Mouse (Mus musculus) adipocyte (in vitro differentiated cells): ENCODE data around the gene Map3k3.

Source experiments
- DNase-seq: peaks from one replicate; pipeline ENCODE4 v3.0.0-alpha.2; 2016; ENCODE audit warnings: low spot score

Gene Map3k3

DNA sequence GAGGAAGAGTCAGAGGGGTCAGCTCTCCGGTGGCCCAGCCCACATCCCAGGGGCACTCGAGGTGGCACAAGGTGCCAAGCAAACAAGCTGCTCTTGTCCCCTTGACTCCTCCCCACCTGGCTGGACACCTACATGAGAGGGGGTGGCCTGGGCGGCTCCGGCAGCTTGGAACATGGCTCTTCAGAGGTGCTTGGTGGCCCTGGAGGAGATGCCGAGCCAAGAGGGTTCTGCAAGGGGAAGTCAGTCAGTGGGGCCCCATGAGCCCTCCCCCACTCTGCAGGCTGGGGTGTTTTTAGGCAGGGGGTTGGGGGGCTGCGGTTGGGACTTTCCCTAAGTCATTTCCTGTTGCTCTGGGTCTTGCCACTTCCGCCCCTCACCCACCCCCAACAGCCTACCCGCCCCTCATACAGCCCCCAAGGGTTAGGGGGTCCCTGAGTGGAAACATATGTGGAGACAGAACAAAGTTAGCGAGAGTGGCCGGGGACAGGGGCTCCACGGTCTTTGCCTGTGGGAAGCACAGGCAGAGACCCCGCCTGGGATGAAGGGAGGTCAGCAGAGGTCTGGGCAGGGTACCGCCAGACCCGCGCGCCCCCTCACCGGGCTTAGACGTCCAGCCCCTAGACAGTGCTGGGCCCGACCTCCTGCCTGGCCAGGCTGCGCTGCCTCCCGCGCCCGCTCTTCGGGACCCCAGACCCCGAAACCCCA is 75.0 kb downstream of the Map3k3 start:
- no peak for DNase-seq

DNA sequence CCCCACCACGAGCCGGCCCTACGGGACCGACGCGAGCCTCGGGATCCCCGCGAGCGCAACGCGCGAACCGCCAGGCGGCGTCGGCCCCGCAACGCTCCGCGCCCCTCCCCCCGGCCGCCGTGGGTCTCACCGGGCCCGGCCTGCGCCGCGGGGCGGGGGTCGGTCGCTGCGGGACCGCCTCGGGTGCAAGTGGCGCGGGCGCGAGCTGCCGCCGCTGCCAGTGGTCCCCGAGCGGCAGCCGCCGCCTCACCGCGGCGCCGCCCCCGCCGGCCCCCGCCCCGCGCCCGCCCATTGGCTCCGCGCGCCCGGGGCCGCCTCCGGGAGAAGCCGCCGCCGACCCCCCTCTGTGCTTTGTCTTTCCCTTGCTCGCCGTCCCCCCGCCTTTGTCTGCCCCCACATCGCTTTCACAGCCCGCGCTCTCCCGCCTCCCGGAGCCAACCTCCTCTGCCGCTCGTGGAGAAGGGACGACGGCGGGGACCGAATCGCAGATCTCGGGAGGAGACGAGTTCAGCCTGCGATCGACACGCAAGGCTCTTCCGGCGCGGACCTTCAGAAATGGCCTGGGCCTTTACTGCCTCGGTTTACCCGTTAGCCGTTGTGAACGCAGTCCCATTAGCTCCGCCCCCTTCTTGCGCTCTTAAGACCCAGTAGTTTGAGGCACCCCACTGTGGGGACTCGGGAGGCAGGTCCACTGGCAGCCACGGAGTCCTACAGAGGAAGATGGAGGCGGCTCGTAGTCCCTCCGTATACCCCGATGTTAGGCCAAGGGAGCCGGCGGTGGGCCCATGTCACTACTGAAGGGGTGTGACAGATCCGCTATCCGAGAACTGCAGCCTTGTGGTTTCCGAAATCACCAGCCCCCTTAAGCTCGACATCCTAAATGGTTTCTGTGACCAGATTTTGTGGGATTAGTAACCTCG is 75.8 kb downstream of the Map3k3 start:
- DNase-seq = peak; percentile 19

DNA sequence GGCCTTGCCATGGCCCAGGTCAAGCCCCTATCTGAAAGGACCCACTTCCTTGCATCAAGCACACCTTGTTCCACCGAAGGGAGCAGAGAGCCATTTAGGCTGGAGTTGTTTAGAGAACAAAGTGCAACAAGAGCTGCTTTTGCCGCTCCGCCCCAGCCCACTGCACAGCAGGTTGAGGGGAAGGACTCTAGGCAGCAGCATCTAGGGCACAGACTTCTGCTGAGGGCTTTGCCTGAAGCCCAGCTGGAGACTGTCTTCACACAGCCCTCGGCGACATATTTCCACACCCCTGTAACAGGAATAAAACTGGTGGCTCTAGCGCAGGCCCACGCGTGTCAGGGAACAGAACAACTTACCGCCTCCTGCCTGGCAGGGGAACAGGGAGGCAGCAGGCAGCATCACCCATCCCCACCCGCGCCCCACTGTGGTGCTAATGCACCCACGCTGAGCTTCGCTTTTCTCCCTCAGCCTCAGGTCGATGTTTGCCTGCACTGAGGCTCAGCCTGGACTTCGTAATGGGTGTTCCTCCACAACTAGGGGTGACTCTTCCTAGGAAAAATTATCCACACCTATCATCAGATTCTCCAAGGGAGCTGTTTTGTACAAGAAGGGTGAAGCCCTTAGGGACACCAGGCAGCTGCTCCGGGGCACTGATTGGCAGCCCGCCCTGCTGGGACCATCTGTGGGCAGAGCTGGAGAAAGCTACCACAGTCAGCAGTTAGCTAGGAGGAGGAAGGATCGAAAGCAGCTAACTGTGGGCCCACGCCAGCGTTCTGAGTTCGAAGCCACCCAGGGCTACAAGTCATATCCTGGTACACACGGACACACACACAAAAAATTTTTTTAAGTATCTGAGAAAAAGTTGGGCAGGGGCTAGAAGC is 76.7 kb downstream of the Map3k3 start, which contains the start of the genes Gm10840 and Limd2:
Gene Gm10840 (plus strand): TSS at position 10 of the 881 bp plus-strand sequence.
Gene Limd2 (minus strand): TSS at position 20 of the 881 bp plus-strand sequence.
- DNase-seq = no peak

DNA sequence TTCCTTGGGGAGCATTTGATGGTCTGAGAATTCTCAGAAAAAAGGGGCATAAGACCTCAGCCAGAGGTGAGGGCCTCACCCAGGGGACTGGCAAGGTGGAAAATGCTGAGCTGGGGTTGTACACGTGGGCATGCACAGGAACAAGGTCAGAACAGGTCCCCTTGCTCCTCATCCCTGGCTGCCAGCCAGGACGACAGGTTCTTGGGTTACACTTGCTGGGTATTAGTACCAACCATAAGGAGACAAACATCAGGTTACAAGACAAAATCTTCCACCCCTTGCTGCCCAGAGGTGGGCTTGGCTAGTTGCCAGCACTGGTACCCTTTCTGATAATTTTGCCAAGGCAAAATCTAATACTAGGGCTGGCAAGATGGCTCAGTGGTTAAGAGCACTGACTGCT is 77.8 kb downstream of the Map3k3 start:
- no peak for DNase-seq

DNA sequence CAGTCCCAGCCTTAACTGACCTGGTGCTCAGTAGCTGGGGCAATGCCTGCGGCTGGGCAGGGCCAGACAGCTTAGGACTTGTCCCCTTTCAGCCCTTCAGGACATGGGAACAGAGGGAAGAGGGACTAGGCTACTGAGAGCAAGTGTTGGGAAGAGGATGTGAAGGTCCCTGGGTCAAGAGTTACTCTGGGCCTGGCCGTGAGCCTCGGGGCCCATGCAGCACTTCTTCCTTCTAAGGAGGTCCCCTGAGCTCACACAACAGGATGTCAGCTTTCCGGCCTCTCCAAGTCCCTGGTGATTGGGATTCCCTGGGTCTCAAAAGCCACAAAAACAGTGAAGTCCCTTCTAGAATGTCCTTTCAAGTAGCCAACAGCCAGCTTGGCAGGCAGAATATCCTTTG is 79.1 kb downstream of the Map3k3 start:
- no peak for DNase-seq

DNA sequence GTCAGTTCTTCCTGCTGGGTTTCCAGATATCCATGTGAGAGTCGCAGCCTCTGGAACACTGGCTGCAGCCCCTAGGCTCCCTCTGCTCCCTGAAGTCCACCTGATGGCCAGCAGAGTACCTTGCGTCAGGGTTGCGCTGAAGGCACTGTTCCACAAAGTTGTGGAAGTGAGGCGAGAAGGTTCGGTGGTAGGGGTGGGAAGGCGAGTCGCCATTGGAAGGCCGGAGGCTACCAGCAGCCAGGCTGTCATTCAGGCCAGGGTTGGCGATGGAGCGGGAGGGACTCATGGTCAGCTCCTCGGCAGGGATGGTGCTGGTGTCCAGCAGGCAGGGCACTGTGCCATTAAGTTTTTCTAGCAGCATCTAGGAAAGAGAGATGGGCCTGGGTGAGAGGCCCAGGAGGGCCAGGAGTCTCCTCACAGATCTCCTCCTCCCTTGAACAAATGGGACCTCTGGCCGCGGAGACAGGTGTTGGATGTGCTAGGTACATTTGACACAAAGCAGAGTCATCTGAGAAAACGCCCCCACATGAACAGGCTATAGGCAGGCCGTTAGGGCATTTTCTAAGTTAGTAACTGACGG is 80.3 kb downstream of the Map3k3 start:
- DNase-seq = no peak

DNA sequence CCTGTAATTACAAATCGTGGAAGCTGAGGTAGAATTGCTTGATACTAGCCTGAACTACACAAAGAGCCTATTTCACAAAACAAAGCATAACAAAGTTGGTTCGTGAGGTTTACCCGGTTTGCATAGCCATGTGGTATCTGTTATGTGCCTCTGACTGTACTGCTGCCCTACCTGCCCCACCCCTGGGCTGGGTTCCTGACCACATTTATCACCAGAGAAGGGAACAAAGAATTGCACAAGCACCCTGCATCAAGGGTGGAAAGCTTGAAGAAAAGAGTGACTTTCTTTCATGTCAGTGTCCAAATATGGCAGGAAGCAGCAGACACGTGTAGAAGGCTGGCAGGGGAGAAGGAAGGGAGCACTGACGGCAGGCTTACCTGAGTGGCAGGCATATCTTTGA is 83.0 kb downstream of the Map3k3 start:
- no peak for DNase-seq

DNA sequence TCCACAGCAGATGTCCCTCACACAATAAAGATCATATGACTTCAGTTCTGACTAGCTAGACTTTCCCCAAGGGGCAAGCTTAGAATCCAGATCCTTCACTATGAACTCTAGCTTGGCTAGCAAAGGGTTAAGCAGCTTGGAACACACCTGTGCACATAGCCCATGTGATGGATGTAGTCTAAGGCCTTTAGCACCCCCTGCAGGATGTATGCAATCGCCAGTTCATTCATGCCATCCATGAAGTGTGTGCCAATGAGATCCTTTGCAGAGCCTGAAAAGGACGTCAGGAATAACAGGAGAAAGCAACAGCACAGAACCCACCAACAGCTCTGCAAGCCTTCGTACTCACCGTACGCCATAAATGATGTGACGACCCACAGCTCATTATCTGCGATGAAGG is 86.4 kb downstream of the Map3k3 start:
- DNase-seq = no peak

DNA sequence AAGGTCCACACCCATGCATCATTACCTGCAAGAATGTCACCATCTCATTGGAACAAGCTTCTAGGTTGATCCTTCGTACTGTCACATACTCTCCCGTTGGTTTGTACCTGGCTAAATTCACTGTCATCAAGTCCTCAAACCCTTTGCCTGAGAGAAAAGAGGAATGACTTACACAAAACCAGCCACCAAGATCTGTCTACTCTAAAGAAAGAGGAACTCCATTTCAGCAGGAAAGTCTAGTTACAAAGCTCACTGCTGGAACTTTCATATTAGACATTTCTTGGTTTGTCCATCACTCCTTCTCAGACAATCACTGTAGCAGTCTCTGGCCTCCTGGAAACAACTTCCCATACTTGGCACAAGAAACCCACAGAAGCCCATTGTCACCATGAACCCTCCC is 88.8 kb downstream of the Map3k3 start:
- no peak for DNase-seq

DNA sequence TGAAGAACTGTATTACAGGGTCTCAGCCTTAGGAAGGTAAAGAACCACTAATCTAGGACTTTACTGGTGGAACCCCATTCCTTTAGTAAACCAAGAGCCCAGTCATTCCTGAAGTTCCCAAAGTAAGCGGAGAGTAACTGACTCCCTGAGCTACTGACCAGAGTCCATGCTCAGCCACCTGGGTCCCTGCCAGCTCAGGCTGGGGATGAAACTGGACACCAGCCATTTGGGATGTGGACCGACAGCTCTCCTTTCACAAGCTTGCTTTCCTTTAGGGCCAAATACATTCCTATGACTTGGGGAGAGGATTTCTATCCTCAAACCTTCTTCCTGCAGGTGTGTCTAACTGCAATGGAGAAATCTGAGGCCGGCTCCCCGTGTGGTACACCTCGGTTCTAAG is 90.0 kb downstream of the Map3k3 start:
- peak; percentile 72 for DNase-seq

DNA sequence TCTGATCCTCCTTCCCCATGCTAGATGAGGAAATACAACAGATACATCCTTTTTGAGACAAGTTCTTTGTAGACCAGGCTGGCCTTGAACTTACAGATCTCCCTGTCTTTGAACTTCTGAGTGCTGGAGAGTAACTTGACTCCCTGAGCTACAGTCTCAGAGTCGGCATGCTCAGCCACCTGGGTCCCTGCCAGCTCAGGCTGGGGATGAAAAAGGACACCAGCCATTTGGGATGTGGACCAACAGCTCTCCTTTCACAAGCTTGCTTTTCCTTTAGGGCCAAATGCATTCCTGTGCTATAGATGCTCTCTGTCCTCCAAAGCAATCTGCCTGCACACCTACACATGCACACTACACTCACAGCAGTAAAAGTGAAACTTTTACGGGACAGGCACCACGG is 90.7 kb downstream of the Map3k3 start:
- no peak for DNase-seq

DNA sequence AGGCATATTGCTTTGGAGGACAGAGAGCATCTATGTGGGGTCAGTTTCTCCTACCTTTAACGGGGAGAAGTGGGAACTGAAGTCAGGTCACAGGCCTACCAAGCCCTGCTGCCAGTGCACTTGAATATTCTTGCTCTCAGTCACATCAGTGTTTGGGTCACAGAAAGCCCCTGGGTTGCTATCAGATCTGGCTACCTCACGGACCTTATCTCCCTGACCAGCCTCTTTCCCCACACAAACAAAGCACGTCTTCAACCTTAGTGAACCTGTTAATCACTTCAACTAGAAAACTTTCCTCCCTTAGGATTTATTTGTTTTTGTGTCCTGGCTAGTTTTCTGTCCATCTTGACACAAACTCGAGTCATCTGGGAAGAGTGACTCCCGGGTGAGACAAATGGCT is 92.0 kb downstream of the Map3k3 start:
- DNase-seq = no peak

DNA sequence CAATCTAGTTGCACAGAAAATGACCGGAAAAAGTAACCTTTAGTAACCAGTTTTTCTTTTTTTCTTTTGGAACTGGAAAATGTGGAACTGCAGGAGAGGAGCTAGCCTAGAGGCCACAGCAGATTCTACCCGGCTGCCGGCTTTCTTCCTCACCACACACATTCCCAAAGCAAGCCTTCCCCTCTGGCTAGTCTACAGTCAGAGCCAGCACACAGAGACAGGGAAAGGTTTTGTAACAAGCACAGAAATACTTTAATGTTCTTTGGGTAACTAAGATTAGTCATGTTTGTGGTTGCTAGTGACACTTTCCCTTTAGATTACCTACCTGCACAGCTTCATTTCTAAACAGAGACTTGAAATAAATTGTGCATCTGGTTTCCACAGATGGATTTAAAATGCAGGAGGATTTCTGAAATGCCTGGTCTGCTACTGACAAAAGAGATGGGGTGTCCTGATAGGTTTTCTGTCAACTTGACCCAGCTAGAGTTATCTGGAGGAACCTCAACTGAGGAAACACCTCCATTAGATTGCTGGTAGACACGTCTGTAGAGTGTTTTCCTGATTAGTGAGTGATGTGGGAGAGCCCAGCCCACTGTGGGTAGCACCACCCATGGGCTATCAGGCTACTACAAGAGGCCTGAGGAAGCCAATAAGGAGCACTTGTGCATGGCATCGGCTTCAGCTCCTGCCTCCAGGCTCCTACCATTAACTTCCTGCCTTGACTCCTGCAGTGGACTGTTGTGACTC is 93.8 kb downstream of the Map3k3 start:
- no peak for DNase-seq

DNA sequence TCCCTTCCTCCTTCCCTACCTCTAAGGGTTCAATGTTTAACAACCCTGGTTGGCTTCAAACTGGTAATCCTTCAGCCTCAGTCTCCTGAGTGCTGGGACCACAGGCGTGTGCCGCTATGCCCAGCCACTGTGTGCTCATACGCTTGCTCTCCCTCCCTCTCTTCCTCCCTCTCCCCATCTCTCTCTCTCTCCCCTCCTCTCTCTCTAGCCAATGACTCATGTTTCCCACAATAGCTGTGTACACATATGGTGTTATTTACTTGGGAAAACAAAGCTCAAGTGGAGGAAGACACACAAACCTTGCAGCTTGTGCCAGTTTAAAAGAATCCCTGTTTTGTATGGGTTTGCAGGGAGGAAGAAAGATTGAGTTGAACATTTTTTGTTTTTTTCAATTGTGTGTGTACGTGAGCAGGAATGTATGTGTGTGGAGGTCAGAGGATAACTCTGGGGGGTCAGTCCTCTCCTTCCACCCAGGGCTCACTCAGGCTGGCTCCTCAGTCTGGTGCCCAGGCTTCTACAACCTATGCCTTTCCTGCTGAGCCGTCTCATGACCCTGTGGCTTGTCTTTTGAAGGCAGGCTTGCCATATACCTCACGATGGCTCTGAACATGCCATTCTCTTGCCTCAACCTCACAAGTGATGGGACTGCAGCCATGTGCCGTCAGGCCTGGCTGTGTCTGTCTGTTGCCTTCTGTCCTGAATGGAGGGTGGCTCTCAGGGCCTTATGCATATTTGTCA is 95.5 kb downstream of the Map3k3 start:
- DNase-seq = no peak

DNA sequence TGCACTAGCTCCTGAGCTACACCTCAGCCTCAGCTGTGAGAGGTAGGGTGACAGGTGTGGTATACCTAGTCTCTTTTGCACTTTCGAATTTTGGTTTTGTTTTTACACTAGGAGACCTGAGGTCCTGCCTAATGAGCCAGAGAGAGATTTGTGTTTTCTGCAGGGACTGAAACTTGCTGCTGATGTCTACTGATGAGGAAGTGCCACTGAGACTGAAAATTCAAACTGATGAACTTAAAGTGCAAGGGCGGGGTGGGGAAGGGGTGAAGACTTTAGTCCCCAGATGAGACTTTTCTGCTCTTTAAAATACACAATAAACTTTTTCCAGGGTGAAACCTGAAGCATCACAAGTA is 96.0 kb downstream of the Map3k3 start:
- no peak for DNase-seq

DNA sequence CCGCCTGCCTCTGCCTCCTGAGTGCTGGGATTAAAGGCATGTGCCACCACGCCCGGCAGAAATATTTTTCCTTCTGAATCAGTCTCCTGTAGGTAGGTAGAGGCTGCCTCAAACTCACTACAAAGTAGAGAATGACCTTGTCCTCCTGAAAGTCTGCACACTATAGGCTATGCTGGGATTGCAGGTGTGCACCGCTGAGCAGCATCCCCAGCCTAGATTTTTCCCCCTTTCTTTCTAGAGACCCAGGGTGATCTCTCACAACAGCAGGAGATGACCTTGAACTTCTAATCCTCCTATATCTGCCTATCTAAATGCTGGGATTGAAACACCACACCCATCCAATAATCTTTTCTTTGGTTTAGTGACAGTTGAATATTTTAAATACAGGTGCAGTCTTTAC is 102.9 kb downstream of the Map3k3 start:
- DNase-seq = no peak

DNA sequence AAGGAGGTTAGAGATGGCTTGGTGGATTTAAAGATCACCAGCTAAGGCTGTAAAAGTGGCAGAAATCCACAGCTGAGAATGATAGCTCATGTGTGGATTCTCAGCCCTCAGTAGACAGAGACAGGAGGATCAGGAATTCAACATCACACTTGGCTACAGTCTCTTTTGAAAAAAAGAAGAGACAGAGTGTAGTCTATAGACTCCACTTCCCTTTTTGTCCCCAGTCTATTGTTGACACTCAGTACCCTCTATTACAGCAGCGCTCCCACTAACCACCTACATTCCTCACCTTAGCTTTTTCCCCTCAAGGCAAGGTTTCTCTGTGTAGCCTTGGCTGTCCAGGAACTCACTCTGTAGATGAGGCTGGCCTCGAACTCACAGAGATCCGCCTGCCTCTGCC is 107.3 kb downstream of the Map3k3 start:
- DNase-seq = no peak

DNA sequence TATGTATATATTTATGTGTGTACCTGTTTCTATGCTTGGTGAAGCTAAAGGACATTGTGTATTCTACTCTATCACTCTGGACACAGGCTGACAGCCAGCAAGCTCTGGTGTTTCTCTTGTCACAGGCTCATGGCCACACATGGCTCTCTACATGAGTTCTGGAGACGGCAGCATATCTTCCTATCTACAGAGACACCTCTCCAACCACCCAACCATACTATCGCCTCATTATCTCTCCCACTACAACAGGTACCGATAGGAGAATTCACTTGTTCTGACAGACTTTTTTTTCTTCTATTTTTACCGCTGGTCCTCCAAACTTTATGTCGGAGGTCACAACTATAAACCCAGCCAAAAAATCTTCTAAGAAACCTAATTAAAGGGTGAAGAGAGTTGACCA is 107.8 kb downstream of the Map3k3 start:
- no peak for DNase-seq

DNA sequence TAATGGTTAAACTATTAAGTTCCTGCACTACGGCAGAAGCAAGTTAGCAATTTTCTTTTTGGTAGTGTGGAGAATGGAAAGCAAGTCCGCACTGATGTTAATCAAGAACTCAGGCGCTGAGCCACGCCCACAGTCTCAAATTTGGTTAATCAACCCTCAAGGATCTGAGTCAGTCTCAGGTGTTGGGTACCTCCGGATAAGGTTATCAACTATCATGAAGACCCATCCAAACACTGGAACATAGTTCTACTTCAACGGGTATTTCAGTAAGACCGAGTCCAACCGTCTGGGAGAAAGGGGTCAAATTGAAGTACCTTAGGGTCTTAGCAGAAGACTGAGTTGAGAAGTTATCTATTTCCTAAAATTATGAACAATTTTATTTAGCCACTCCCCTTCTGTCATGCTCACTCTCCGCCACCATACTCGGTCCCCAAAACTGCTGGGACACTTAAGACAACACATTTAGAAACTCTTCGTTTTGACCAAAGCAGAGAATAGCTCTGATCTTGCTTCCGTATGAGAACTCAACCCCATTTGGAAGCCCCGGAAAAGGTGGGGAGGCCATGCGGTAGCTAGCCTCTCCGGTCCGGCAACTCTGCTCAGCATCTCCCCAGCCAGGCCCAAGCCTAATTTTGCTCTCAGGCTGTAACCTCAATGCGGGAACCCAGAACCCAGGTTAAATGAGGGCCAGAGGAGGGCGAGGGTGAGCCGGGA is 108.4 kb downstream of the Map3k3 start:
- DNase-seq = no peak
